ENCODE assay signal across 7 mouse cellular contexts in the genomic region with DNA sequence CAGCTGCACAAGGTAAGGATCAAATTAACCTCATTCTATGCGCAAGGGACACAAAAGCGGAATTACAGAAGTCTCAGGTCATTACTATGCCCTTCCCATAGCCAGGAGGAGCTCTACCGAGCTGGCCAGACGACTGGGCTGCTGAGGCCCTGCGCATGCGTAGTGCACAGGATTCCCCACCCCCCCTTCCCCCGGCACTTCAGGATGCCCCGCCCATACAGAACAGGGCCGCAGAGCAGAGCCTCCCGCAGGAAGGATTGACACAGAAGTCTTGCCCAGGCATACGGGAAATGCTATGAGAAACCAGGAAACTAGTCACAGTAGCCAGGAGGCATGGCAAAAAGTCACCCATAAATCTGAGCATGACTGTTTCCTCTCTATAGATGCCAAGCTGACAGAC. TPM values are rescaled to one million over a fixed set of nuclear protein-coding genes. Genes with fewer than 3 reads are reported as not detected.
DNase-seq lines count a peak whose midpoint lies in the region; ATAC-seq and TF ChIP-seq lines count a peak whose summit lies in the region.

No protein-coding gene starts in this region.

- no peaks in the 10 kb centered on the region for H3K4me1 ChIP-seq in cerebellum, adult 2 months (ENCODE audit: control insufficient read depth, insufficient read depth, low read length)
- peaks cover 5% of the 10 kb centered on the region; the same call in 1 of the 2 replicates for H3K4me1 ChIP-seq in forebrain, embryonic 15.5 days
- H3K4me1 ChIP-seq in megakaryocyte, embryonic 14.5 days: peaks cover 19% of the 10 kb centered on the region

- DNase-seq in adrenal gland, adult (ENCODE audit: inconsistent age in 2 of 2, low spot score in 1 of 2): peak; percentile 62 to 82
- peak; percentile 42 to 43 for DNase-seq in cerebellum, adult 2 months
- peak; percentile 67 for DNase-seq in heart, postnatal 4 days
- peak; percentile 55 for DNase-seq in large intestine, adult 2 months (ENCODE audit: low read depth, low spot score)
- DNase-seq in skeletal muscle tissue, adult 2 months (ENCODE audit: low read depth, low spot score): peak; percentile 85

- H3K36me3 ChIP-seq in forebrain, embryonic 15.5 days: no peaks in the 10 kb centered on the region
- H3K36me3 ChIP-seq in megakaryocyte, embryonic 14.5 days (replicated peaks; ENCODE audit: low read length): no peaks in the 10 kb centered on the region

- no peak for TF ChIP-seq POLR2A in cerebellum, adult 2 months (IDR thresholded peaks at IDR 0.05; ENCODE audit: borderline replicate concordance, insufficient read depth, low read length)

- no peak overlapping the region for H3K27ac ChIP-seq in cerebellum, adult 2 months (ENCODE audit: insufficient read depth, low read length)
- H3K27ac ChIP-seq in forebrain, embryonic 15.5 days (replicated peaks): no peak overlapping the region; the same call in 1 of the 2 replicates

- H3K9me3 ChIP-seq in forebrain, embryonic 15.5 days: no peaks in the 10 kb centered on the region
- peaks cover 3% of the 10 kb centered on the region; the same call in 1 of the 2 replicates for H3K9me3 ChIP-seq in megakaryocyte, embryonic 14.5 days

- peak; percentile 95 for ATAC-seq in forebrain, embryonic 15.5 days (replicated peaks)

- 2% methylated on average over 11 of the region's 11 CpGs for WGBS in cerebellum, adult 2 months
- 3% methylated on average over 11 of the region's 11 CpGs for WGBS in forebrain, embryonic 15.5 days
- WGBS in large intestine, adult 2 months: 7% methylated on average over 11 of the region's 11 CpGs

- H3K27me3 ChIP-seq in cerebellum, adult 2 months (ENCODE audit: control insufficient read depth, insufficient read depth, low read length): no peaks in the 10 kb centered on the region
- no peaks in the 10 kb centered on the region for H3K27me3 ChIP-seq in forebrain, embryonic 15.5 days
- peaks cover 6% of the 10 kb centered on the region for H3K27me3 ChIP-seq in megakaryocyte, embryonic 14.5 days (replicated peaks)

- H3K4me2 ChIP-seq in forebrain, embryonic 15.5 days (replicated peaks): peak overlapping the region; percentile 43

- 0 out of 2 replicates have a peak overlapping the region, but pooled peaks have one; percentile 2 for H3K9ac ChIP-seq in forebrain, embryonic 15.5 days (replicated peaks)

- peak overlapping the region; percentile 34 for H3K4me3 ChIP-seq in cerebellum, adult 2 months (replicated peaks; ENCODE audit: insufficient read depth, low read depth, low read length)
- peak overlapping the region; percentile 27 for H3K4me3 ChIP-seq in forebrain, embryonic 15.5 days
- H3K4me3 ChIP-seq in megakaryocyte, embryonic 14.5 days (replicated peaks): peak overlapping the region; percentile 28

- no peak for TF ChIP-seq CTCF in cerebellum, adult 2 months (IDR thresholded peaks at IDR 0.05; ENCODE audit: borderline replicate concordance, insufficient read depth, low read depth, low read length)

RNA-seq across cellular contexts. Expression of a gene that starts 41.5 kb away (rescaled TPM):
- 2.0 and 2.4 TPM in 2 replicates for polyA plus RNA-seq in cerebellum, adult 2 months (2012; rRNA removed)
- 0.88 and 1.2 TPM in 2 replicates for polyA plus RNA-seq in forebrain, embryonic 15.5 days (2015; fragmentation: Nextera tagmentation; extraction: Ambion mirVana)
- 1 to 10 TPM; 7.0 to 8.8 TPM for total RNA-seq in heart, postnatal 4 days (2021)
- polyA plus RNA-seq in large intestine, adult 2 months (2012; rRNA removed): 22.5 and 34.4 TPM in 2 replicates
- polyA plus RNA-seq in megakaryocyte, embryonic 14.5 days (2012; ENCODE audit: insufficient read depth, low replicate concordance): 5.7 and 6.0 TPM in 2 replicates
